8 mouse cellular contexts compared by ENCODE assay signal in genomic region chr10:58813081-58813800, GRCm38 (mm10). TPM values are rescaled to one million over a fixed set of nuclear protein-coding genes. Genes with fewer than 3 reads are reported as not detected.
DNase-seq lines count a peak whose midpoint lies in the region; ATAC-seq and TF ChIP-seq lines count a peak whose summit lies in the region.

Sh3rf3 (plus strand) TSS chr10:58813359.

- H3K9ac ChIP-seq in heart, embryonic 12.5 days = peak within 1 kb of the TSS; percentile 64
- H3K9ac ChIP-seq in liver, embryonic 16.5 days (ENCODE audit: low read depth, low read length) = no peak within 1 kb of the TSS

- no peak within 1 kb of the TSS for H3K27ac ChIP-seq in heart, embryonic 12.5 days (ENCODE audit: poor library complexity, severe bottlenecking)
- no peak within 1 kb of the TSS for H3K27ac ChIP-seq in liver, embryonic 16.5 days (ENCODE audit: low read length)
- H3K27ac ChIP-seq in olfactory bulb, adult 2 months (ENCODE audit: insufficient read depth, low read depth, low read length) = no peak within 1 kb of the TSS

- H3K4me2 ChIP-seq in heart, embryonic 12.5 days = peak within 1 kb of the TSS; percentile 96
- peak within 1 kb of the TSS; percentile 62 for H3K4me2 ChIP-seq in liver, embryonic 16.5 days (ENCODE audit: low read depth, low read length)

- H3K4me3 ChIP-seq in megakaryocyte, embryonic 14.5 days (replicated peaks) = peak within 1 kb of the TSS; percentile 84
- peak within 1 kb of the TSS; percentile 59 for H3K4me3 ChIP-seq in heart, embryonic 12.5 days
- H3K4me3 ChIP-seq in liver, embryonic 16.5 days (ENCODE audit: low read depth, low read length) = peak within 1 kb of the TSS; percentile 36
- peak within 1 kb of the TSS; percentile 52 for H3K4me3 ChIP-seq in olfactory bulb, adult 2 months (ENCODE audit: insufficient read depth, low read depth, low read length)

- no peaks in the 10 kb centered on the region for H3K36me3 ChIP-seq in megakaryocyte, embryonic 14.5 days (replicated peaks; ENCODE audit: low read length)
- no peaks in the 10 kb centered on the region for H3K36me3 ChIP-seq in heart, embryonic 12.5 days
- no peaks in the 10 kb centered on the region for H3K36me3 ChIP-seq in liver, embryonic 16.5 days (ENCODE audit: control insufficient read depth, insufficient read depth)

- no peak for TF ChIP-seq POLR2A in olfactory bulb, adult 2 months (IDR thresholded peaks at IDR 0.05; ENCODE audit: insufficient read depth, low read depth, low read length)

- H3K4me1 ChIP-seq in megakaryocyte, embryonic 14.5 days = peaks cover 19% of the 10 kb centered on the region
- peaks cover 12% of the 10 kb centered on the region for H3K4me1 ChIP-seq in heart, embryonic 12.5 days (replicated peaks)
- no peaks in the 10 kb centered on the region for H3K4me1 ChIP-seq in liver, embryonic 16.5 days (ENCODE audit: control insufficient read depth, low read depth, low read length)
- peaks cover 20% of the 10 kb centered on the region for H3K4me1 ChIP-seq in olfactory bulb, adult 2 months (ENCODE audit: control insufficient read depth, insufficient read depth, low read length)

- TF ChIP-seq CTCF in olfactory bulb, adult 2 months (IDR thresholded peaks at IDR 0.05; ENCODE audit: insufficient read depth, low read depth, low read length) = no peak

- H3K27me3 ChIP-seq in megakaryocyte, embryonic 14.5 days (replicated peaks) = peaks cover 67% of the 10 kb centered on the region
- peaks cover 66% of the 10 kb centered on the region for H3K27me3 ChIP-seq in heart, embryonic 12.5 days (replicated peaks)
- peaks cover 37% of the 10 kb centered on the region for H3K27me3 ChIP-seq in liver, embryonic 16.5 days (ENCODE audit: control insufficient read depth, insufficient read depth, low read depth, low read length)

- DNase-seq in embryo, embryonic 10.5 days (ENCODE audit: low spot score) = peak; percentile 31
- DNase-seq in layer of hippocampus, adult 18-20 months (ENCODE audit: low spot score in 2 of 2) = peak in 1 of 2 experiments; percentile 35
- peak; percentile 6 for DNase-seq in yolk sac, embryonic 10.5 days (ENCODE audit: low spot score)

- H3K9me3 ChIP-seq in megakaryocyte, embryonic 14.5 days = no peaks in the 10 kb centered on the region
- H3K9me3 ChIP-seq in heart, embryonic 12.5 days (replicated peaks) = no peaks in the 10 kb centered on the region
- H3K9me3 ChIP-seq in liver, embryonic 16.5 days (replicated peaks; ENCODE audit: control insufficient read depth, low read length) = no peaks in the 10 kb centered on the region

- no peak for ATAC-seq in megakaryocyte, adult 5-6 weeks (ENCODE audit: poor library complexity, severe bottlenecking)
- peak; percentile 36; the same call in 1 of the 2 replicates for ATAC-seq in heart, embryonic 12.5 days (ENCODE audit: insufficient number of reproducible peaks, low FRiP score)
- ATAC-seq in liver, embryonic 16.5 days (ENCODE audit: low read depth) = no peak

- under 1% methylated on average over 72 of the region's 79 CpGs for WGBS in heart, embryonic 12.5 days
- WGBS in liver, embryonic 16.5 days (ENCODE audit: insufficient replicate concordance) = under 1% methylated on average over 73 of the region's 79 CpGs
- WGBS in olfactory bulb, adult 2 months = under 1% methylated on average over 79 of the region's 79 CpGs

RNA-seq across cellular contexts. Expression of gene Sh3rf3, which starts in this region (rescaled TPM):
- not detected in 2 replicates for polyA plus RNA-seq in megakaryocyte, embryonic 14.5 days (2012; ENCODE audit: insufficient read depth, low replicate concordance)
- not detected in 2 replicates for total RNA-seq in megakaryocyte, adult 5-6 weeks (2015)
- total RNA-seq in megakaryocyte, adult 5-6 weeks (2017) = not detected in 2 replicates
- polyA plus RNA-seq in heart, embryonic 12.5 days (2016; fragmentation: Nextera tagmentation; extraction: Ambion mirVana) = 0.17 and 0.71 TPM in 2 replicates
- 10 to 100 TPM; 29.2 to 32.6 TPM for total RNA-seq in layer of hippocampus, adult 18-20 months (2021)
- polyA plus RNA-seq in liver, embryonic 16.5 days (2015; fragmentation: Nextera tagmentation; extraction: Ambion mirVana) = 0.02 and 0.04 TPM in 2 replicates
- not detected in 2 replicates for polyA plus RNA-seq in olfactory bulb, adult 2 months (2012; ENCODE audit: insufficient read depth, insufficient read length, low replicate concordance, missing spikeins)

Comparison
In these comparisons a context has a peak if more than half of its experiments do, and no peak if none do; other contexts are left out.
1. RNA of gene Sh3rf3 (total RNA-seq): 29.2 to 32.6 TPM in layer of hippocampus, adult 18-20 months; not detected in megakaryocyte, adult 5-6 weeks; every median in the first group is over 10 times any median in the second.
2. Peak in ATAC-seq, H3K4me3 ChIP-seq, H3K9ac ChIP-seq and H3K4me2 ChIP-seq in heart, embryonic 12.5 days; RNA of the gene not detected or under 1 TPM.
3. Peak in every context shown above with its lines, with median percentiles within 50 percentile points of each other: H3K4me3 ChIP-seq.